Mouse (Mus musculus) lung, postnatal 4 days (tissue): ENCODE results near the gene Acsbg2.

Experiments
- DNase-seq, 2 experiments: peaks; one replicate each; pipeline ENCODE4 v3.0.0; 2021

Acsbg2 gene

GRCm38 (mm10) chr17:56874237-56874636, at the start of gene Acsbg2:
TSS of gene Acsbg2 (minus strand) at chr17:56874447.
- no peak for DNase-seq

GRCm38 (mm10) chr17:56919725-56920124, 45.5 kb upstream of the Acsbg2 start:
- peak in 1 of 2 experiments; percentile 62 for DNase-seq

GRCm38 (mm10) chr17:56917166-56917565, 42.9 kb upstream of the Acsbg2 start:
- DNase-seq = no peak

- no peak for DNase-seq
These were observed 39.2 kb upstream of the Acsbg2 start for GRCm38 (mm10) chr17:56913444-56913843.

GRCm38 (mm10) chr17:56913023-56913422, 38.8 kb upstream of the Acsbg2 start:
- no peak for DNase-seq

GRCm38 (mm10) chr17:56909764-56910163, 35.5 kb upstream of the Acsbg2 start:
- DNase-seq = peak in 1 of 2 experiments; percentile 46

GRCm38 (mm10) chr17:56907887-56908286, 33.6 kb upstream of the Acsbg2 start:
- peak; percentile 42 to 72 for DNase-seq

- peak; percentile 87 to 93 for DNase-seq
These were observed 32.8 kb upstream of the Acsbg2 start for GRCm38 (mm10) chr17:56907096-56907495.

GRCm38 (mm10) chr17:56906166-56906565, 31.9 kb upstream of the Acsbg2 start:
- no peak for DNase-seq

GRCm38 (mm10) chr17:56902698-56903097, 28.5 kb upstream of the Acsbg2 start:
- no peak for DNase-seq

- DNase-seq = peak; percentile 81 to 87
These were observed 23.5 kb upstream of the Acsbg2 start for GRCm38 (mm10) chr17:56897630-56898195.

- DNase-seq = no peak
These were observed 22.4 kb upstream of the Acsbg2 start for GRCm38 (mm10) chr17:56896513-56897129.

- no peak for DNase-seq
These were observed 21.2 kb upstream of the Acsbg2 start for GRCm38 (mm10) chr17:56895368-56895918.

GRCm38 (mm10) chr17:56890018-56890417, 15.8 kb upstream of the Acsbg2 start:
- DNase-seq = no peak

- DNase-seq = no peak
These were observed 13.8 kb upstream of the Acsbg2 start for GRCm38 (mm10) chr17:56888050-56888449.

GRCm38 (mm10) chr17:56884809-56885208, 10.6 kb upstream of the Acsbg2 start:
- DNase-seq = no peak

GRCm38 (mm10) chr17:56884331-56884730, 10.1 kb upstream of the Acsbg2 start:
- peak; percentile 55 to 58 for DNase-seq

- peak; percentile 47 to 53 for DNase-seq
These were observed 9.4 kb upstream of the Acsbg2 start for GRCm38 (mm10) chr17:56883612-56884011.

- peak in 1 of 2 experiments; percentile 65 for DNase-seq
These were observed 3.2 kb upstream of the Acsbg2 start for GRCm38 (mm10) chr17:56877426-56877825.

GRCm38 (mm10) chr17:56876981-56877380, 2.7 kb upstream of the Acsbg2 start:
- no peak for DNase-seq

GRCm38 (mm10) chr17:56876465-56876864, 2.2 kb upstream of the Acsbg2 start:
- DNase-seq = no peak

GRCm38 (mm10) chr17:56874936-56875651, 847 bp upstream of the Acsbg2 start, which contains the start of gene 1700061G19Rik:
TSS of gene 1700061G19Rik (plus strand) at chr17:56875477.
- no peak for DNase-seq

- DNase-seq = no peak
These were observed 1.7 kb downstream of the Acsbg2 start for GRCm38 (mm10) chr17:56872512-56872911.

GRCm38 (mm10) chr17:56871767-56872166, 2.5 kb downstream of the Acsbg2 start:
- no peak for DNase-seq
